Mouse (Mus musculus) MEL (cell line): ENCODE data around the gene Ganab. TPM values are rescaled to one million over a fixed set of nuclear protein-coding genes. Genes with fewer than 3 reads are reported as not detected.
"Not testable (repeated sequence)": the region's sequence is repeated elsewhere in the genome, so short reads cannot be mapped to it uniquely, and the experiment has no call there.

Source experiments
- DNase-seq: peaks from one replicate; pipeline ENCODE4 v3.0.0; 2011; ENCODE audit warnings: low read depth, low spot score
- H3K27ac ChIP-seq: 2 replicates; pipeline ENCODE4 v1.5.1; 2012; ENCODE audit warnings: low read depth, mild to moderate bottlenecking, control low read depth, low read length, moderate library complexity; ENCODE audit not compliant: control insufficient read depth
- H3K27me3 ChIP-seq, 2 experiments: fragments of 150-350 bp in 1 of 2; sonication (generic) in 1 of 2; 2 replicates each; pipeline ENCODE4 v1.6.1; 2012; ENCODE audit warnings: low read length in 2 of 2, mild to moderate bottlenecking in 2 of 2, improper control_type of control experiment in 1 of 2, moderate library complexity in 1 of 2; ENCODE audit not compliant: insufficient read depth in 2 of 2, control insufficient read depth in 1 of 2
- H3K36me3 ChIP-seq, 2 experiments: 2 replicates each; pipeline ENCODE4 v1.6.1; 2012 to 2014; ENCODE audit warnings: low read length in 2 of 2, improper control_type of control experiment in 1 of 2, inconsistent platforms in 1 of 2, mild to moderate bottlenecking in 1 of 2; ENCODE audit not compliant: insufficient read depth in 2 of 2, control insufficient read depth in 1 of 2
- H3K4me1 ChIP-seq, 2 experiments: fragments of 150-350 bp in 1 of 2; sonication (generic) in 1 of 2; 2 replicates each; pipeline ENCODE4 v1.6.1; 2012; ENCODE audit warnings: low read length in 2 of 2, improper control_type of control experiment in 1 of 2, mild to moderate bottlenecking in 1 of 2; ENCODE audit not compliant: insufficient read depth in 2 of 2, control insufficient read depth in 1 of 2
- H3K4me3 ChIP-seq, 2 experiments: fragments of 150-350 bp in 1 of 2; sonication (generic) in 1 of 2; 2 replicates each; pipeline ENCODE4 v1.5.1; 2012; ENCODE audit warnings: low read depth in 2 of 2, low read length in 2 of 2, mild to moderate bottlenecking in 2 of 2, moderate library complexity in 2 of 2, control low read depth in 1 of 2, improper control_type of control experiment in 1 of 2; ENCODE audit not compliant: control insufficient read depth in 1 of 2, insufficient read depth in 1 of 2
- H3K79me2 ChIP-seq: 2 replicates; pipeline ENCODE4 v1.6.1; 2012; ENCODE audit warnings: mild to moderate bottlenecking, low read length, moderate library complexity; ENCODE audit not compliant: control insufficient read depth, poor library complexity, insufficient read depth
- H3K9ac ChIP-seq: 2 replicates; pipeline ENCODE4 v1.6.1; 2012; ENCODE audit warnings: low read depth, mild to moderate bottlenecking, control low read depth, low read length, moderate library complexity; ENCODE audit not compliant: control insufficient read depth, poor library complexity, severe bottlenecking
- H3K9me3 ChIP-seq: fragments of 150-350 bp; sonication (generic); replicated peaks from 2 replicates; pipeline ENCODE4 v1.6.1; 2012; ENCODE audit warnings: mild to moderate bottlenecking, low read length, improper control_type of control experiment, moderate library complexity; ENCODE audit not compliant: insufficient read depth
- BHLHE40 ChIP-seq: IDR thresholded peaks from 2 replicates; pipeline ENCODE4 v1.6.1; 2012; ENCODE audit warnings: low read depth, mild to moderate bottlenecking, inconsistent platforms, low read length, improper control_type of control experiment, borderline replicate concordance
- CHD1 ChIP-seq: IDR thresholded peaks from 2 replicates; pipeline ENCODE4 v1.6.1; 2012; ENCODE audit warnings: low read depth, mild to moderate bottlenecking, inconsistent platforms, low read length, improper control_type of control experiment
- CTCF ChIP-seq, 3 experiments: IDR thresholded peaks in 2 of 3; conservative IDR thresholded peaks in 1 of 3; 2 replicates each; pipeline ENCODE4 v1.5.1; 2011 to 2012; ENCODE audit warnings: low read length in 3 of 3, low read depth in 2 of 3, mild to moderate bottlenecking in 2 of 3, improper control_type of control experiment in 1 of 3, inconsistent platforms in 1 of 3, mixed read lengths in 1 of 3, moderate library complexity in 1 of 3; ENCODE audit not compliant: control insufficient read depth in 1 of 3, insufficient read depth in 1 of 3, poor library complexity in 1 of 3, severe bottlenecking in 1 of 3
- EP300 ChIP-seq, 2 experiments: IDR thresholded peaks; 2 replicates each; pipeline ENCODE4 v1.6.1; 2011; ENCODE audit warnings: improper control_type of control experiment in 2 of 2, low read length in 2 of 2, low read depth in 1 of 2, mild to moderate bottlenecking in 1 of 2
- ETS1 ChIP-seq: IDR thresholded peaks from 2 replicates; pipeline ENCODE4 v1.6.1; 2012; ENCODE audit warnings: low read depth, mild to moderate bottlenecking, inconsistent platforms, low read length, improper control_type of control experiment, moderate library complexity
- GABPA ChIP-seq: IDR thresholded peaks from 2 replicates; pipeline ENCODE4 v1.6.1; 2012; ENCODE audit warnings: low read depth, mild to moderate bottlenecking, inconsistent platforms, low read length, improper control_type of control experiment, moderate library complexity
- JUND ChIP-seq: IDR thresholded peaks from 2 replicates; pipeline ENCODE4 v1.6.1; 2011; ENCODE audit warnings: low read depth, mild to moderate bottlenecking, improper control_type of control experiment, low read length
- MAX ChIP-seq: IDR thresholded peaks from 2 replicates; pipeline ENCODE4 v1.6.1; 2011; ENCODE audit warnings: low read length, improper control_type of control experiment
- MAZ ChIP-seq: IDR thresholded peaks from 2 replicates; pipeline ENCODE4 v1.6.1; 2012; ENCODE audit warnings: low read depth, mild to moderate bottlenecking, inconsistent platforms, low read length, improper control_type of control experiment
- MXI1 ChIP-seq: IDR thresholded peaks from 2 replicates; pipeline ENCODE4 v1.6.1; 2011; ENCODE audit warnings: mild to moderate bottlenecking, low read depth, low read length, improper control_type of control experiment
- NELFE ChIP-seq: IDR thresholded peaks from 2 replicates; pipeline ENCODE4 v1.6.1; 2011; ENCODE audit warnings: low read depth, low read length, improper control_type of control experiment
- NRF1 ChIP-seq: IDR thresholded peaks from 2 replicates; pipeline ENCODE4 v1.6.1; 2014; ENCODE audit warnings: low read depth, mild to moderate bottlenecking, inconsistent platforms, low read length, improper control_type of control experiment, moderate library complexity; ENCODE audit not compliant: poor library complexity, insufficient read depth, severe bottlenecking
- POLR2A ChIP-seq, 2 experiments: IDR thresholded peaks; 2 replicates each; pipeline ENCODE4 v1.6.1; 2011 to 2012; ENCODE audit warnings: low read length in 2 of 2, mild to moderate bottlenecking in 2 of 2, control low read depth in 1 of 2, improper control_type of control experiment in 1 of 2, low read depth in 1 of 2, moderate library complexity in 1 of 2; ENCODE audit not compliant: control insufficient read depth in 1 of 2, insufficient read depth in 1 of 2, poor library complexity in 1 of 2
- POLR2AphosphoS5 ChIP-seq: IDR thresholded peaks from 2 replicates; pipeline ENCODE4 v1.6.1; 2012; ENCODE audit warnings: low read depth, borderline replicate concordance, mild to moderate bottlenecking, inconsistent platforms, low read length, moderate library complexity, mixed read lengths
- RAD21 ChIP-seq: IDR thresholded peaks from 2 replicates; pipeline ENCODE4 v1.6.1; 2011; ENCODE audit warnings: mild to moderate bottlenecking, low read depth, low read length, improper control_type of control experiment
- SMC3 ChIP-seq: IDR thresholded peaks from 2 replicates; pipeline ENCODE4 v1.6.1; 2011; ENCODE audit warnings: low read depth, low read length, improper control_type of control experiment
- TAL1 ChIP-seq: IDR thresholded peaks from 2 replicates; pipeline ENCODE4 v1.6.1; 2012; ENCODE audit warnings: mild to moderate bottlenecking, inconsistent platforms, low read length, moderate library complexity, mixed read lengths
- TCF12 ChIP-seq: IDR thresholded peaks from 2 replicates; pipeline ENCODE4 v1.6.1; 2014; ENCODE audit warnings: low read depth, mild to moderate bottlenecking, inconsistent platforms, low read length, improper control_type of control experiment, moderate library complexity
- USF1 ChIP-seq: IDR thresholded peaks from 2 replicates; pipeline ENCODE4 v1.6.1; 2014; ENCODE audit warnings: low read depth, mild to moderate bottlenecking, inconsistent platforms, low read length, improper control_type of control experiment, moderate library complexity
- USF2 ChIP-seq, 2 experiments: IDR thresholded peaks; 2 replicates each; pipeline ENCODE4 v1.6.1; 2011 to 2012; ENCODE audit warnings: improper control_type of control experiment in 2 of 2, low read length in 2 of 2, borderline replicate concordance in 1 of 2, inconsistent platforms in 1 of 2, low read depth in 1 of 2, mild to moderate bottlenecking in 1 of 2; ENCODE audit not compliant: insufficient read depth in 1 of 2
- ZMIZ1 ChIP-seq: IDR thresholded peaks from 2 replicates; pipeline ENCODE4 v1.6.1; 2012; ENCODE audit warnings: low read depth, mild to moderate bottlenecking, inconsistent platforms, low read length, improper control_type of control experiment, moderate library complexity
- ZNF384 ChIP-seq: IDR thresholded peaks from 2 replicates; pipeline ENCODE4 v1.6.1; 2012; ENCODE audit warnings: low read depth, mild to moderate bottlenecking, inconsistent platforms, low read length, improper control_type of control experiment
- polyA plus RNA-seq, 2 experiments: library from polyadenylated mRNA; stranded (reverse) in 1 of 2; unstranded in 1 of 2; fragments of >175 nt in 1 of 2; fragments of >200 nt in 1 of 2; gene quantifications; 2 replicates each; pipeline versions ENCODE4 v1.2.1 to v1.2.4; 2012; ENCODE audit warnings: low replicate concordance in 2 of 2, low read depth in 1 of 2; ENCODE audit not compliant: insufficient read length in 2 of 2, insufficient read depth in 1 of 2, missing spikeins in 1 of 2
- total RNA-seq: library from RNA; depleted of rRNA; stranded (reverse); fragments of 300-350 nt; gene quantifications from 2 replicates; pipeline ENCODE4 v1.2.3, GENCODE M21; 2012

Gene Ganab
- total and polyA plus RNA-seq, 3 experiments, result 122 to 123 TPM; not detected in 1

DNA sequence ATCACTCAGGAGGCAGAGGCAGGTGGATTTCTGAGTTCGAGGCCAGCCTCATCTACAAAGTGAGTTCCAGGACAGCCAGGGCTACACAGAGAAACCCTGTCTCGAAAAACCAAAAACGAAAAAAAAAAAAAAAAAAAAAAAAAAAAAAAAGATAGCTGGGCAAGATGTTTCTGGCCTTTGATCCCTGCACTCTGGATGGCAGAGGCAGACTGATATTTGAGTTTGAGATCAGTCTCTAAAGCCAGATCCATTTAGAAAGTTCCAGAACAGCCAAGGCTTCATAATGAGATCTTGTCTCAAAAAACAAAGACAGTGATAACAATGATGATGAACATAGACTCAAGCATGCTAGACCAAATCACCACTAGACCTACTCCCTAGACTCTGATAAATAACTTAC lies 27.5 kb upstream of the Ganab start:
- Histone ChIP-seq H3K9ac (peak overlapping the region; percentile 82), H3K4me3 (peak overlapping the region; percentile 69 to 94), H3K79me2 (peaks cover 15% of the 10 kb centered on the region), H3K4me1 (peaks cover 10 to 21% of the 10 kb centered on the region in 2 experiments; a peak in 3 of 4 replicates), H3K36me3 (peaks cover 8 to 26% of the 10 kb centered on the region in 2 experiments), H3K27ac (peak overlapping the region; percentile 74; the same call in 1 of the 2 replicates)
- TF ChIP-seq ZNF384, result peak; percentile 50
- not testable (repeated sequence) for H3K9me3 ChIP-seq, DNase-seq, H3K27me3 ChIP-seq

DNA sequence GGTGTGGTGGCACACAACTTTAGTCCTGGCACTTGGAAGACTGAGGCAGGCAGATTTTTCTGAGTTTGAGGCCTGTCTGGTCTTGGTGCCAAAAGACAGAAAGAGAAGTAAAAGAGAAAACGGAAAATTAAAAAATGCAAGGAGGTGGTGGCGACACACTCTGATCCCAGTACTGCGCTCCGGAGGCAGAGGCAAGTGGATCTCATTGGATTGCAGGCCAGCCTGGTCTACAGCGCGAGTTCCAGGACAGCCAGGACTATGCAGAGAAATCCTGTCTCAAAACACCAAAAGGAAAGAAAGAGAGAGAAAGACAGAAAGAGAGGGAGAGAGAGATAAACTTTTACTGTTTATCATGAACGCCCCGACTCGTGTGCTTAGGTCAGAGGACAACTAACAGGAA lies 27.0 kb upstream of the Ganab start:
- TF ChIP-seq POLR2A (IDR thresholded peaks at IDR 0.05; ENCODE audit: control insufficient read depth in 1 of 2, insufficient read depth in 1 of 2, low read depth in 1 of 2, low read length in 2 of 2, poor library complexity in 1 of 2) (no peak), GABPA (no peak), NRF1 (no peak), MXI1 (no peak), ZMIZ1 (no peak)
- H3K9ac ChIP-seq, result peak overlapping the region; percentile 82
- H3K27me3 ChIP-seq, result no peaks in the 10 kb centered on the region
- peaks cover 8 to 26% of the 10 kb centered on the region in 2 experiments for H3K36me3 ChIP-seq
- H3K4me1 ChIP-seq, result peaks cover 10 to 21% of the 10 kb centered on the region in 2 experiments; a peak in 3 of 4 replicates
- H3K79me2 ChIP-seq, result peaks cover 15% of the 10 kb centered on the region
- DNase-seq, result no peak
- H3K27ac ChIP-seq, result peak overlapping the region; percentile 74
- H3K9me3 ChIP-seq, result no peaks in the 10 kb centered on the region
- peak overlapping the region; percentile 69 to 94 for H3K4me3 ChIP-seq

DNA sequence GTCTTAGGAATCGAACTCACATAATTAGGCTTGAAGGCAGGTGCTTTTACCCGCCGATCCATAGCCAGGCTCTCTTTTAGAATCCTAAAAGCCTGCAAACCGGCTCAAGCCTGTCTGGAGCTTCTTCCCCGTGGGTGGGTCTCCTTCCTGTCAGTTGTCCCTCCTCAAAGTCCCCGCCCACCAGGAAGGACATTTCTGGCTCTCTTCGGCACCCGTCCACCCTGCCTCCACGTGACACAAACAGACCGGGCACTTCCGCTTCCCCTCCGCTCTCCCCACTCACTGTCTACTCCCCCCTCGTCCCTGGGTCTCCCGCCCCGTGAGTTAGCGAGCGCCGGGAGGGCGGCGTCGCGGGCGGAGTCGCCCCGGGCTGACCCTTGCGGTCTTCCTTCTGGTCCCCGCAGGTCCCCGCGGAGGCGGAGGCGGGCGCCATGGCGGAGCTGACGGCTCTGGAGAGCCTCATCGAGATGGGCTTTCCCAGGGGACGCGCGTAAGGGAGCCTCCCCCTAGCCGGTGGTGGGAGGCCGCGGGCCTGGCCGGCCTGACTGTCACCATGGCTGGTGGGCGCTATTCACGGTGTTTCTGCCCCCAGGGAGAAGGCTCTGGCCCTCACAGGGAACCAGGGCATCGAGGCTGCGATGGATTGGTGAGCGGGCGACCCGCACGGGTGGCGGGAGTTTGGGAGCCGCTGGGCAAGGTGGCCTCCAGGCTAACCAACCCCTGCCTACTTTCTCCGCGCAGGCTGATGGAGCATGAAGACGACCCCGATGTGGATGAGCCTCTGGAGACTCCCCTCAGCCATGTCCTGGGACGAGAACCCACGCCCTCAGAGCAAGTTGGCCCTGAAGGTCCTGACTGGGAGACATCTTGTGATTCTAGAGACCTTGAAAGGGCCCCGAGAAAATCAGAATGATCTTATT lies 26.3 kb upstream of the Ganab start, which contains the start of gene Ubxn1:
Gene Ubxn1 (plus strand): TSS at position 230 of the 920 bp plus-strand sequence.
- Histone ChIP-seq H3K79me2 (peaks cover 15% of the 10 kb centered on the region), H3K36me3 (peaks cover 8 to 26% of the 10 kb centered on the region in 2 experiments), H3K9me3 (no peaks in the 10 kb centered on the region), H3K27me3 (no peaks in the 10 kb centered on the region), H3K4me3 (peak within 1 kb of the TSS; percentile 73 to 94), H3K27ac (peak within 1 kb of the TSS; percentile 74), H3K9ac (peak within 1 kb of the TSS; percentile 98), H3K4me1 (peaks cover 10 to 21% of the 10 kb centered on the region in 2 experiments; a peak in 3 of 4 replicates)
- peak; percentile 99 for DNase-seq
- TF ChIP-seq POLR2AphosphoS5 (peak; percentile 27; the same call in 1 of the 2 replicates), USF1 (peak; percentile 100), MXI1 (peak; percentile 92), ZNF384 (peak; percentile 3; the same call in 1 of the 2 replicates), MAX (peak; percentile 99), GABPA (no peak), JUND (no peak), POLR2A (IDR thresholded peaks at IDR 0.05; ENCODE audit: control insufficient read depth in 1 of 2, insufficient read depth in 1 of 2, low read depth in 1 of 2, low read length in 2 of 2, poor library complexity in 1 of 2) (peak; percentile 67 to 89; a peak in 3 of 4 replicates), RAD21 (no peak), BHLHE40 (peak; percentile 76; the same call in 1 of the 2 replicates), ETS1 (peak; percentile 63; the same call in 1 of the 2 replicates), EP300 (IDR thresholded peaks at IDR 0.05; ENCODE audit: low read depth in 1 of 2, low read length in 2 of 2) (peak in 1 of 2 experiments; percentile 59; a peak in 2 of 4 replicates), TCF12 (peak; percentile 67), TAL1 (no peak), SMC3 (no peak), MAZ (peak; percentile 99), NELFE (peak; percentile 75), CHD1 (no peak), CTCF (IDR thresholded peaks at IDR 0.05 in 2 of 3, conservative IDR thresholded peaks at IDR 0.05 in 1 of 3; ENCODE audit: control insufficient read depth in 1 of 3, insufficient read depth in 1 of 3, low read depth in 2 of 3, low read length in 3 of 3, poor library complexity in 1 of 3, severe bottlenecking in 1 of 3) (no peak), USF2 (IDR thresholded peaks at IDR 0.05; ENCODE audit: borderline replicate concordance in 1 of 2, insufficient read depth in 1 of 2, low read depth in 1 of 2, low read length in 2 of 2) (peak; percentile 88 to 96)
